Mouse (Mus musculus): Measurements from ENCODE around the gene Pth1r.

DNA sequence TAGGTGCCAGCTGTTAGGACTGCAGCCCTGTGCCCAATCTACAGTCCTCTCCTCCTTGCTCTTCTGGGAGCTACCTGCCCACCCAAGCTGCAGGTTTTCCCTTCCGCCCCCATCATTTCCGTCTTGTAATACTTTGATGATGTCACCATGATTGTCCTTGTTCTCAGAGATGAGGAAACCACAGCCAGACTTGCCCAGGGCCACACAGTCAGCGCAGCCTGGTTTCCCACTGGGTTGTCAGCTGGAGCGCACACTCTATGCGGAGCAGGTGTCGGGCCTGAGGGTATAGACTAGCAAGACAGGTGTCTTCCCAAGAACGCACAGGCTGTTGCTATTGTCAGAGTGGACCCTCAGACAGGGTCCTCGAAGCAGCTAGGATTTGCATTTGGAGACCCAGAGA lies 61.8 kb downstream of the Pth1r start:
- no peak for TF ChIP-seq POLR2A (IDR thresholded peaks at IDR 0.05; ENCODE audit: extremely low read depth, insufficient read depth, low read length)
- TF ChIP-seq CTCF (IDR thresholded peaks at IDR 0.05; ENCODE audit: extremely low read depth, insufficient read depth, low read length) = no peak

All from cortical plate, adult 2 months (tissue).